Mouse (Mus musculus) thymus, adult 2 months (tissue): ENCODE results near the gene Ror1.

ENCODE experiments used
- CTCF ChIP-seq: fragments of 200-500 bp; IDR thresholded peaks from 2 replicates; pipeline ENCODE4 v1.5.1; 2012; ENCODE audit warnings: mild to moderate bottlenecking, control low read depth, low read length, moderate library complexity, borderline replicate concordance; ENCODE audit not compliant: control insufficient read depth, poor library complexity, insufficient read depth; ENCODE audit errors: extremely low read depth
- POLR2A ChIP-seq: fragments of 200-500 bp; IDR thresholded peaks from 2 replicates; pipeline ENCODE4 v1.6.1; 2012; ENCODE audit warnings: mild to moderate bottlenecking, low read length, control low read depth, moderate library complexity; ENCODE audit not compliant: control insufficient read depth, poor library complexity, insufficient read depth; ENCODE audit errors: extremely low read depth

GRCm38 (mm10) chr4:100057381-100057780 is 38.2 kb upstream of the Ror1 start:
- no peak for TF ChIP-seq POLR2A
- no peak for TF ChIP-seq CTCF
